In genomic region chr2:18675681-18676456, GRCm38 (mm10) we compare ENCODE assay signal across 9 mouse cellular contexts. TPM values are rescaled to one million over a fixed set of nuclear protein-coding genes. Genes with fewer than 3 reads are reported as not detected.
DNase-seq lines count a peak whose midpoint lies in the region; ATAC-seq and TF ChIP-seq lines count a peak whose summit lies in the region.
"Had no signal": no experiment of that assay in that cellular context is flagged by ENCODE, and none has a peak within 500 bp of the region (broad histone marks: within the 10 kb centered on the region; RNA-seq: fewer than 3 reads in every experiment).

No protein-coding gene starts in this region.

- peak overlapping the region; percentile 42 for H3K4me3 ChIP-seq in embryonic fibroblast, embryonic 13.5 days (ENCODE audit: insufficient read depth, low read length)
- peak overlapping the region; percentile 72 for H3K4me3 ChIP-seq in liver, embryonic 13.5 days (replicated peaks)
- H3K4me3 ChIP-seq in stomach, postnatal 0 days (ENCODE audit: low read depth, low read length): peak overlapping the region; percentile 81

- no peaks in the 10 kb centered on the region for H3K9me3 ChIP-seq in liver, embryonic 13.5 days (replicated peaks)
- H3K9me3 ChIP-seq in stomach, postnatal 0 days (ENCODE audit: control insufficient read depth, low read length): no peaks in the 10 kb centered on the region

- no peak for TF ChIP-seq CTCF in embryonic fibroblast, embryonic 13.5 days (IDR thresholded peaks at IDR 0.05; ENCODE audit: borderline replicate concordance, insufficient read depth, low read length)
- TF ChIP-seq CTCF in stomach, postnatal 0 days (IDR thresholded peaks at IDR 0.05; ENCODE audit: low read depth): no peak

- 15% methylated on average over 34 of the region's 42 CpGs for WGBS in liver, embryonic 13.5 days (ENCODE audit: insufficient replicate concordance)
- WGBS in stomach, postnatal 0 days: 19% methylated on average over 40 of the region's 42 CpGs

- H3K9ac ChIP-seq in liver, embryonic 13.5 days: peak overlapping the region; percentile 77
- peak overlapping the region; percentile 95 for H3K9ac ChIP-seq in stomach, postnatal 0 days (ENCODE audit: low read length)

- peak; percentile 21 to 34 for DNase-seq in cerebellum, postnatal 10 days
- peak; percentile 38 for DNase-seq in 3T3-L1 (ENCODE audit: low read depth, low spot score)
- no peak for DNase-seq in liver, embryonic 13.5 days
- DNase-seq in stomach, postnatal 0 days (ENCODE audit: low spot score): no peak
- DNase-seq in thymus, adult 18-20 months: no peak
- DNase-seq in cerebellum, adult 18-20 months: no peak

- peak overlapping the region; percentile 86 for H3K4me2 ChIP-seq in liver, embryonic 13.5 days
- peak overlapping the region; percentile 82 for H3K4me2 ChIP-seq in stomach, postnatal 0 days (replicated peaks; ENCODE audit: low read depth)

- H3K27me3 ChIP-seq in liver, embryonic 13.5 days: peaks cover 59% of the 10 kb centered on the region
- H3K27me3 ChIP-seq in stomach, postnatal 0 days (ENCODE audit: control insufficient read depth, insufficient read depth, low read length): no peaks in the 10 kb centered on the region

- no peaks in the 10 kb centered on the region for H3K36me3 ChIP-seq in liver, embryonic 13.5 days
- H3K36me3 ChIP-seq in stomach, postnatal 0 days (ENCODE audit: control insufficient read depth, insufficient read depth, low read length): no peaks in the 10 kb centered on the region

- ATAC-seq in cerebellum, adult (ENCODE audit: insufficient number of reproducible peaks, low FRiP score, low TSS enrichment): no peak
- no peak for ATAC-seq in liver, embryonic 13.5 days (ENCODE audit: low read depth)
- ATAC-seq in stomach, postnatal 0 days (ENCODE audit: low FRiP score, low TSS enrichment): no peak

- peaks cover 4% of the 10 kb centered on the region; the same call in 1 of the 2 replicates for H3K4me1 ChIP-seq in embryonic fibroblast, embryonic 13.5 days (ENCODE audit: control insufficient read depth, insufficient read depth, low read length)
- peaks cover 49% of the 10 kb centered on the region for H3K4me1 ChIP-seq in liver, embryonic 13.5 days (replicated peaks)
- peaks cover under 1% of the 10 kb centered on the region for H3K4me1 ChIP-seq in stomach, postnatal 0 days (replicated peaks; ENCODE audit: control insufficient read depth, insufficient read depth)

- TF ChIP-seq EP300 in stomach, postnatal 0 days (optimal IDR thresholded peaks at IDR 0.05): no peak

- TF ChIP-seq POLR2A in embryonic fibroblast, embryonic 13.5 days (IDR thresholded peaks at IDR 0.05; ENCODE audit: low read depth, low read length): no peak

- peak overlapping the region; percentile 35 for H3K27ac ChIP-seq in embryonic fibroblast, embryonic 13.5 days (ENCODE audit: insufficient read depth, low read length)
- no peak overlapping the region; the same call in 1 of the 2 replicates for H3K27ac ChIP-seq in liver, embryonic 13.5 days
- peak overlapping the region; percentile 95 for H3K27ac ChIP-seq in stomach, postnatal 0 days (replicated peaks)
- H3K27ac ChIP-seq: macrophage had no signal

RNA-seq across cellular contexts. Expression of gene Bmi1, which starts 0.9 kb away (rescaled TPM):
- 58.7 and 82.9 TPM in 2 replicates for polyA plus RNA-seq in embryonic fibroblast, embryonic 13.5 days (2011; ENCODE audit: insufficient read length, low read depth, missing spikeins)
- polyA plus RNA-seq in liver, embryonic 13.5 days (2015; fragmentation: Nextera tagmentation; extraction: Ambion mirVana): 4.6 and 7.6 TPM in 2 replicates
- polyA plus RNA-seq in stomach, postnatal 0 days (2015; fragmentation: Nextera tagmentation; extraction: Ambion mirVana): 10.5 and 12.0 TPM in 2 replicates

RNA-seq across cellular contexts. Expression of gene Commd3, which starts 3.7 kb away (rescaled TPM):
- polyA plus RNA-seq in embryonic fibroblast, embryonic 13.5 days (2011; ENCODE audit: insufficient read length, low read depth, missing spikeins): 290 TPM in 2 replicates
- polyA plus RNA-seq in liver, embryonic 13.5 days (2015; fragmentation: Nextera tagmentation; extraction: Ambion mirVana): 103 and 115 TPM in 2 replicates
- polyA plus RNA-seq in stomach, postnatal 0 days (2015; fragmentation: Nextera tagmentation; extraction: Ambion mirVana): 169 and 178 TPM in 2 replicates

RNA-seq across cellular contexts. Expression of gene Spag6, which starts 18.0 kb away (rescaled TPM):
- 0.60 TPM in 1 of 2 replicates, not detected in the other for polyA plus RNA-seq in embryonic fibroblast, embryonic 13.5 days (2011; ENCODE audit: insufficient read length, low read depth, missing spikeins)
- not detected in 2 replicates for polyA plus RNA-seq in liver, embryonic 13.5 days (2015; fragmentation: Nextera tagmentation; extraction: Ambion mirVana)
- polyA plus RNA-seq in stomach, postnatal 0 days (2015; fragmentation: Nextera tagmentation; extraction: Ambion mirVana): 0.10 and 0.21 TPM in 2 replicates
- polyA plus RNA-seq: macrophage had no signal

Comparison
In these comparisons a context has a peak if more than half of its experiments do, and no peak if none do; other contexts are left out.
1. DNase-seq: peak in cerebellum, postnatal 10 days (2 of 2) and 3T3-L1 (single experiment); none in liver, embryonic 13.5 days (single experiment), stomach, postnatal 0 days (single experiment), thymus, adult 18-20 months (0 of 2) and cerebellum, adult 18-20 months (0 of 2).
2. Peak in every context shown above with its lines, with median percentiles within 50 percentile points of each other: H3K4me3 ChIP-seq.